Mouse (Mus musculus): ENCODE measurements at regions not wholly inside any gene's neighbourhood (a gene's known extent, or its start where the extent isn't known, plus 50 kb on each side); places are given as distances from the start of the nearest gene placed in this dataset.

DNA sequence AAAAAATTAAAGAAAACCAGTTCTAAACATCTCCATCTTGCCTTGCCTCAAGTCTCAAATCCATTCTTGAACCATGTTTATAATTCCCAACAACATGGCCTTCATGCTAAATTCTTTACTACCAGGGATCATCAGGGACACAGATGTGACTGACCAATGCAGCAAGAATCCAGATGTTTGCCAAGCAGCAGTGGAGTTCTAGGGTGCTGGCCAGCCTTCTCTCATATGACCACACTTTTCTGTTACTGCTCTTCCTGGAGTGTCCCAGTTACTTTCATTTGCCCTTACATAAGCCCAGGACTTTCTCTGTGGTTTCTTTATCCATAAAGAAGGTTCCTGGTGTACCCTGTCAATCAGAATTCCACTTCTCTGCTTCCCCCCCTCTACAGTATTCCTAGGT is 185.4 kb upstream of the Cd180 start:
- H3K27me3 ChIP-seq (ENCODE audit: insufficient read depth, low read length), result no peaks in the 10 kb centered on the region
- no peaks in the 10 kb centered on the region for H3K36me3 ChIP-seq (ENCODE audit: insufficient read depth, low read length)
- no peak overlapping the region for H3K4me3 ChIP-seq (replicated peaks; ENCODE audit: low read length)
- peaks cover under 1% of the 10 kb centered on the region; the same call in 1 of the 2 replicates for H3K9me3 ChIP-seq (ENCODE audit: low read length)
- H3K4me1 ChIP-seq (replicated peaks; ENCODE audit: low read depth, low read length), result no peaks in the 10 kb centered on the region
- no peak for TF ChIP-seq NANOG (IDR thresholded peaks at IDR 0.05; ENCODE audit: borderline replicate concordance, low read length)
- TF ChIP-seq CTCF (conservative IDR thresholded peaks at IDR 0.05; ENCODE audit: low read length), result no peak
- no peak for TF ChIP-seq POU5F1 (IDR thresholded peaks at IDR 0.05; ENCODE audit: borderline replicate concordance, low read length)

DNA sequence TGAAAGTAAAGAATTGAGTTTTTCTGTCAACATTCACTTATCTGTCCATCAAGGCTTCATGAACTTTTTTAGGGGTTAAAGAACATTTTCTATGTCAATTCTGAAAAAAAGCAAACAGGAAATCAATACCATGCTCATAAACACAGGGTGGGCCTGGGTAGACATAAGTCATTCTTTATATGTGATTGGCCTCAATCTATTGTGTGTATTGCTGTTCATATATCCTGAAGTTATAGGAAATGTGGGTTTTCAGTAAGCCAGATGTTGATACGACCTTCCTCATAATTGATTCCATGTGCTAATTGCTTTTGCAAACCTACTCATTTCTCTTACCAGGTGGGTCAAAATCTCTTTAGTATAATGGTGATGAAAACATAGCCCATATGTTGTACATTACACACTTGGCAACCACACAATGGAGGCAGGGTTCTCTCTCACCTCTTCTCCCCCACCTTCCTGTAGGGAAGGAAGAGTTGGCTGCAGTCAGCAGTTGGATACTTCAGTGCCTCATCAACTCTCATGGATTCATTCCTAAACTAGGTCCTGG is 182.6 kb upstream of the Cd180 start:
- no peaks in the 10 kb centered on the region for H3K36me3 ChIP-seq (ENCODE audit: insufficient read depth, low read length)
- TF ChIP-seq POU5F1 (IDR thresholded peaks at IDR 0.05; ENCODE audit: borderline replicate concordance, low read length) (no peak), CTCF (conservative IDR thresholded peaks at IDR 0.05; ENCODE audit: low read length) (no peak), NANOG (IDR thresholded peaks at IDR 0.05; ENCODE audit: borderline replicate concordance, low read length) (no peak)

DNA sequence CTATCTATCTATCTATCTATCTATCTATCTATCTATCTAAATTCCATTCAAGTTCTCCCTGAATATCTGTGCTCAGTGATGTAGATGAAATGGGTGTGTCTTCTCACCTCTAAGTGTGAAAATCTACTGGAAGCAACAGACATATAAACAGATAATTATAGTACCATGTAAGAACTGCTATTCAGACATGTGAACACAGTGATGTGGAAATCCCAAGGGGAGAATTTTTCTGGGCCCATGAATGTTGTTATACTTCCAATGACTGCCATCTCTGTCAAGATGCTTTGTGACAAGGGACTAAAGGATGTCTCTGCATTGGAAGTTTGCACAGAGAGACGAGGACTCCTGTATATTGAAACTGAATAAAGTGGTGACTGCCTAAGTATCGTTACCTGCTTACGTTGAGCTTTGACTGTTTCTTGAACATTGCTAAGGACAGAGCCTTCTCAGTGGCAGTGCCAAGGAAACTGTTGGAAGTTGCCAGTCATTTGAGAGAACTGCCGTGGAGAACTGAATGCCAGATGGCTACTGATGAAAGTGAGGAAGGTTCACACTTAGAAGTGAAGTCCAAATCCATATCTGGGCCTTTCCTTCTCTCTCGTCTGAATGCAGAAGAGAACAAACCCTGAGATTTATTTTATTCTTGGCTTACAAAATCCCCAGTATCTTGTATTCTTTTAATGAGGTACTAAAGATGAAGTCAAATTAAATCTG is 175.0 kb upstream of the Cd180 start:
- Histone ChIP-seq H3K4me1 (replicated peaks; ENCODE audit: low read depth, low read length) (no peaks in the 10 kb centered on the region), H3K36me3 (ENCODE audit: insufficient read depth, low read length) (no peaks in the 10 kb centered on the region), H3K4me3 (replicated peaks; ENCODE audit: low read length) (no peak overlapping the region), H3K27me3 (ENCODE audit: insufficient read depth, low read length) (no peaks in the 10 kb centered on the region), H3K9me3 (ENCODE audit: low read length) (no peaks in the 10 kb centered on the region)
- TF ChIP-seq POU5F1 (IDR thresholded peaks at IDR 0.05; ENCODE audit: borderline replicate concordance, low read length) (no peak), NANOG (IDR thresholded peaks at IDR 0.05; ENCODE audit: borderline replicate concordance, low read length) (no peak), CTCF (conservative IDR thresholded peaks at IDR 0.05; ENCODE audit: low read length) (no peak)

More for the DNA sequence above, 182.6 kb upstream of the Cd180 start:
- Histone ChIP-seq H3K4me3 (replicated peaks; ENCODE audit: low read length) (no peak overlapping the region), H3K9me3 (ENCODE audit: low read length) (peaks cover 4% of the 10 kb centered on the region; the same call in 1 of the 2 replicates), H3K27me3 (ENCODE audit: insufficient read depth, low read length) (no peaks in the 10 kb centered on the region), H3K4me1 (replicated peaks; ENCODE audit: low read depth, low read length) (no peaks in the 10 kb centered on the region)

DNA sequence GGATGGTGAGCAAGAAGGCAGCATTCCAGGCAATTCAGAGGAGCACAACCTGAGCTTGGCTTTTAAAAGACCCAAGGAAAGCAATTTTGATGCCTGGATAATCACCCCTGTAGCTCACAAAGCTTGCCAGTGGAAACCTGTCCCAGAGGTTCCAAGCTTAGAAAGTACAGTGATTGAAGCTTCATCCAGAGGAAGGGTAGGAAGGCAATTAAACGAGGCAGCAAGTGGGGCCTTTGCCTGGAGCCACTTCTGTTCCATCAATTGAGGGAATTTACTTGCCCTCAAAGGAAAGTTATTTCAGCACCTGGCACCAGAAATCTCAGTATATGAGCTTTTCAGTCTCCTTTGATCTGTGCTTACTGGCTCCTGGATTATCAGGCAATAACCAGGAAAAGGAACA is 171.9 kb upstream of the Cd180 start:
- Histone ChIP-seq H3K36me3 (ENCODE audit: insufficient read depth, low read length) (no peaks in the 10 kb centered on the region), H3K4me1 (replicated peaks; ENCODE audit: low read depth, low read length) (no peaks in the 10 kb centered on the region), H3K27me3 (ENCODE audit: insufficient read depth, low read length) (no peaks in the 10 kb centered on the region), H3K9me3 (ENCODE audit: low read length) (no peaks in the 10 kb centered on the region), H3K4me3 (replicated peaks; ENCODE audit: low read length) (no peak overlapping the region)
- TF ChIP-seq CTCF (conservative IDR thresholded peaks at IDR 0.05; ENCODE audit: low read length) (no peak), NANOG (IDR thresholded peaks at IDR 0.05; ENCODE audit: borderline replicate concordance, low read length) (no peak), POU5F1 (IDR thresholded peaks at IDR 0.05; ENCODE audit: borderline replicate concordance, low read length) (no peak)

DNA sequence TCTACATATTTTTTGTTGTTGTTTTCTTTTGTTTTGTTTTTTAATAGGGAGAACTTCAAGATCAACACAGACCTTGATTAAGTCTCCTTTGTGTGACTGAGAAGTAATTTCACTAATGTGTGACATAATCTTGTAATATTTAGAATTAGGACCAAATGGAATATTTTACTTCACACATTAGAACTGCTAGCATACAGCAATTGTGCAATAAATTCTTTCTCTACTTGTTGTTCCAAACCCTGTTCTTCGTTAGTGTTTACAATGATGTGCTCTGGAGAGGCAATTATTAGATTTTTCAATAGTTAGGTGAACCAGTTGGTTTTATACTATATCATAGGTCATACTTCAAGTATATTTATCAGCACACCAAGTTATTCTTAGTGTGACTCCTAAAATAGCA is 171.3 kb upstream of the Cd180 start:
- no peaks in the 10 kb centered on the region for H3K36me3 ChIP-seq (ENCODE audit: insufficient read depth, low read length)
- no peak overlapping the region for H3K4me3 ChIP-seq (replicated peaks; ENCODE audit: low read length)
- no peaks in the 10 kb centered on the region for H3K4me1 ChIP-seq (replicated peaks; ENCODE audit: low read depth, low read length)
- H3K9me3 ChIP-seq (ENCODE audit: low read length), result no peaks in the 10 kb centered on the region
- TF ChIP-seq POU5F1 (IDR thresholded peaks at IDR 0.05; ENCODE audit: borderline replicate concordance, low read length) (no peak), CTCF (conservative IDR thresholded peaks at IDR 0.05; ENCODE audit: low read length) (no peak), NANOG (IDR thresholded peaks at IDR 0.05; ENCODE audit: borderline replicate concordance, low read length) (no peak)
- no peaks in the 10 kb centered on the region for H3K27me3 ChIP-seq (ENCODE audit: insufficient read depth, low read length)

DNA sequence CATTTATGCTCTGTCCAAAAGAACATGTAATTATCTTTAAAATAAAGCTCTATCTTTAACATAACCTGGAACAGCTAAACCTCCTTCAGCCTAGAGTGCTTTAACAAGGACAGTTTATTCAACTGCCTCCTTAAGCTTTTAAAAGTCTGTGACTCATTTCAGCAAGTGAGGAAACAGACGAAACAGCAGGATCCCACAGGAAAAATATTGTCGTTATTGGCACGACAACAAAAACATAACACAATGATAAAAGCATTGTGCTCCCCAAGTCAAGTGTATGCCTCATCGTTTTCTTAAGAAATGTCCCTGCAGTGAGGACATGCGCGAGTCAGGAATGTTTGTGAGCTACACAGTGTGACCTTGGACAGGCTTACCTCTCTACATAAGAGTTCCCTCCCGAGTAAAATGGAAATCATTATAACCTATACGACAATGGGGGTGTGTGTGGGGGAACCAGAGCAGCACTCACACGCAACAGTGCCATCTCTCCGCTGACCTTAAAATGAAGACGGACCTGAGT is 166.7 kb upstream of the Cd180 start:
- Histone ChIP-seq H3K36me3 (ENCODE audit: insufficient read depth, low read length) (no peaks in the 10 kb centered on the region), H3K4me3 (replicated peaks; ENCODE audit: low read length) (no peak overlapping the region), H3K4me1 (replicated peaks; ENCODE audit: low read depth, low read length) (no peaks in the 10 kb centered on the region), H3K9me3 (ENCODE audit: low read length) (no peaks in the 10 kb centered on the region), H3K27me3 (ENCODE audit: insufficient read depth, low read length) (no peaks in the 10 kb centered on the region)
- TF ChIP-seq CTCF (conservative IDR thresholded peaks at IDR 0.05; ENCODE audit: low read length) (no peak), POU5F1 (IDR thresholded peaks at IDR 0.05; ENCODE audit: borderline replicate concordance, low read length) (no peak), NANOG (IDR thresholded peaks at IDR 0.05; ENCODE audit: borderline replicate concordance, low read length) (no peak)

DNA sequence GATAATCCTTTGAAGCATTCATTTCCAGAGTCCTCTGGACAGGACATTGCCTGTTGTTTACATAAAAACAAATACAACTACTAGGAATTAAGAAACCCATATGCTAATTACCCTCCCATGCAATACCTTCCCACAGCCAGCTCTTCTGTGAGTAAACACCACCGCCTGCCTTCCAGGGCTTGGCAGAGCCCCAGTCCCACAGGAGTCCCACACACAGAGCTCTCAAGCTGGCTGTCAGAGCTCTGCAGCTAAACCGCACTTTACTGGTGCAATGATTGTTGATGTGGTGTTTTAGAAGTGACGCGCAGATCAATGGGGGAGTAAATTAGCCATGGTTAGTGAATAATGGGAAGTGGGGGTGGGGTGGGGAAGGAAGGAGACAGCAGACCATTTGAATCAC is 159.6 kb upstream of the Cd180 start:
- Histone ChIP-seq H3K27me3 (ENCODE audit: insufficient read depth, low read length) (0 out of 2 replicates have a peak, but pooled peaks cover 8% of the 10 kb centered on the region), H3K4me1 (replicated peaks; ENCODE audit: low read depth, low read length) (0 out of 2 replicates have a peak, but pooled peaks cover 7% of the 10 kb centered on the region), H3K4me3 (replicated peaks; ENCODE audit: low read length) (no peak overlapping the region)

DNA sequence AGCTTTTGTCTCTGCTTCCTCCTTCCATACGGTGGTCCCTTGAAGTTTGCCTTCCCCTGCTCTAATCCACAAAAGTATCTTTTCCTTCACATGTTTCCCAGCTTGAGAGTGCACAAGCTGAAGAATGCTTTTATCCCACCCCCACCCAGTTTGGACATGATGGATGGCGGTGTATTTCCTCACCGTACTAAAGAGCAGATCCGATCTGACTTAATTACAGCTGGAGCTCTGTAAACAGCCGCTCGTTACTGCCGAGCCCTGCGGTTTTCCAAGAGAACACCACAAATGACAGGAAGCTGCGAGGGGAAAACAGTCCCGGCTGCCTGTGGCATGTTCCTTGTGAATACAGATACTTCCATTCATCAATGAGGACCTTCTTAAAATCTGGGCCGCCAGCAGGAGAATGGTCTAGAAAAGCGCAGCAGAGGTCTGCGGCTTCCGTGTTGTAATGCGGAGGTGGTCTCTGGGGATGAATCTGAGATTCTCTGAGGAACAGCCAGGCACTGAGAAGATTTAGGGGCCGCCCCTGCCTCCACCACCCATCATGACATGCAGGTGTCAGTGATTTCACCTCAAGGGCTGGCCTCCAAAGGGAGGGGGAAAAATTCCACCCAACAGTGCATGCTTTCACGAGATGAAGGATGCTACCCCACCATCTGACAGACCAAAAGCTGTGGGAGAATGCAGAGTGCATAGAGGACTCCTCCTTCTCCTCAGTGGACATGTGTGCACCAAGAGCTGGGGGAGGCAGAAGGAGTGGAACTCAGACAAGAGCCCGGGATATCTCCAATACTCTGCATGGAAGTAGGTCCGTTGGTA is 155.7 kb upstream of the Cd180 start:
- 0 out of 2 replicates have a peak, but pooled peaks cover 8% of the 10 kb centered on the region for H3K27me3 ChIP-seq (ENCODE audit: insufficient read depth, low read length)
- 0 out of 2 replicates have a peak, but pooled peaks cover 7% of the 10 kb centered on the region for H3K4me1 ChIP-seq (replicated peaks; ENCODE audit: low read depth, low read length)
- TF ChIP-seq CTCF (conservative IDR thresholded peaks at IDR 0.05; ENCODE audit: low read length) (no peak), POU5F1 (IDR thresholded peaks at IDR 0.05; ENCODE audit: borderline replicate concordance, low read length) (no peak), NANOG (IDR thresholded peaks at IDR 0.05; ENCODE audit: borderline replicate concordance, low read length) (no peak)
- H3K4me3 ChIP-seq (replicated peaks; ENCODE audit: low read length), result peak overlapping the region; percentile 46; the same call in 1 of the 2 replicates
- H3K36me3 ChIP-seq (ENCODE audit: insufficient read depth, low read length), result no peaks in the 10 kb centered on the region
- no peaks in the 10 kb centered on the region for H3K9me3 ChIP-seq (ENCODE audit: low read length)

More for the DNA sequence above, 159.6 kb upstream of the Cd180 start:
- TF ChIP-seq NANOG (IDR thresholded peaks at IDR 0.05; ENCODE audit: borderline replicate concordance, low read length) (no peak), POU5F1 (IDR thresholded peaks at IDR 0.05; ENCODE audit: borderline replicate concordance, low read length) (no peak), CTCF (conservative IDR thresholded peaks at IDR 0.05; ENCODE audit: low read length) (no peak)
- H3K36me3 ChIP-seq (ENCODE audit: insufficient read depth, low read length), result no peaks in the 10 kb centered on the region
- H3K9me3 ChIP-seq (ENCODE audit: low read length), result no peaks in the 10 kb centered on the region

Measured in E14TG2a.4 (cell line).